In genomic region chr15:89255330-89255729, GRCm38 (mm10) we compare ENCODE assay signal across 16 mouse cellular contexts. TPM values are rescaled to one million over a fixed set of nuclear protein-coding genes. Genes with fewer than 3 reads are reported as not detected.
DNase-seq lines count a peak whose midpoint lies in the region; ATAC-seq and TF ChIP-seq lines count a peak whose summit lies in the region.
"Had no signal": no experiment of that assay in that cellular context is flagged by ENCODE, and none has a peak within 500 bp of the region (broad histone marks: within the 10 kb centered on the region; RNA-seq: fewer than 3 reads in every experiment).

No protein-coding gene starts in this region.

- H3K9ac ChIP-seq in forebrain, embryonic 16.5 days (replicated peaks; ENCODE audit: low read depth, low read length) = no peak overlapping the region
- H3K9ac ChIP-seq in forebrain, embryonic 14.5 days (ENCODE audit: low read length) = peak overlapping the region; percentile 35; the same call in 1 of the 2 replicates
- no peak overlapping the region for H3K9ac ChIP-seq in midbrain, embryonic 13.5 days (replicated peaks)
- H3K9ac ChIP-seq in liver, postnatal 0 days (replicated peaks) = no peak overlapping the region
- H3K9ac ChIP-seq: heart, embryonic 15.5 days; liver, embryonic 13.5 days; stomach, embryonic 15.5 days had no signal

- H3K36me3 ChIP-seq in forebrain, embryonic 10.5 days (replicated peaks) = peaks cover 52% of the 10 kb centered on the region
- peaks cover 10% of the 10 kb centered on the region; the same call in 1 of the 2 replicates for H3K36me3 ChIP-seq in forebrain, embryonic 16.5 days (ENCODE audit: control insufficient read depth, insufficient read depth)
- peaks cover 67% of the 10 kb centered on the region for H3K36me3 ChIP-seq in forebrain, embryonic 14.5 days (ENCODE audit: control insufficient read depth, insufficient read depth, low read length)
- H3K36me3 ChIP-seq in midbrain, embryonic 13.5 days = peaks cover 71% of the 10 kb centered on the region
- peaks cover 40% of the 10 kb centered on the region for H3K36me3 ChIP-seq in liver, postnatal 0 days (replicated peaks; ENCODE audit: insufficient read depth, low read length)

- no peak; the same call in 1 of the 2 replicates for ATAC-seq in forebrain, embryonic 16.5 days
- ATAC-seq in forebrain, embryonic 14.5 days = peak; percentile 55
- peak; percentile 77 for ATAC-seq in midbrain, embryonic 13.5 days
- ATAC-seq in liver, postnatal 0 days = no peak
- ATAC-seq: intestine, postnatal 0 days had no signal

- no peaks in the 10 kb centered on the region for H3K9me3 ChIP-seq in forebrain, embryonic 10.5 days
- H3K9me3 ChIP-seq in forebrain, embryonic 16.5 days (ENCODE audit: control insufficient read depth, low read length) = no peaks in the 10 kb centered on the region
- H3K9me3 ChIP-seq in forebrain, embryonic 14.5 days (replicated peaks; ENCODE audit: control insufficient read depth, low read length) = no peaks in the 10 kb centered on the region
- H3K9me3 ChIP-seq in midbrain, embryonic 13.5 days = no peaks in the 10 kb centered on the region
- H3K9me3 ChIP-seq in liver, postnatal 0 days (ENCODE audit: low read length) = no peaks in the 10 kb centered on the region
- H3K9me3 ChIP-seq: heart, embryonic 15.5 days; liver, embryonic 13.5 days; stomach, embryonic 15.5 days had no signal

- TF ChIP-seq POLR2A in brain, embryonic 14.5 days (IDR thresholded peaks at IDR 0.05; ENCODE audit: borderline replicate concordance, extremely low read depth, insufficient read depth, insufficient read length, poor library complexity, severe bottlenecking) = no peak

- no peak overlapping the region for H3K4me3 ChIP-seq in forebrain, embryonic 10.5 days
- no peak overlapping the region for H3K4me3 ChIP-seq in forebrain, embryonic 16.5 days (replicated peaks; ENCODE audit: low read length)
- no peak overlapping the region for H3K4me3 ChIP-seq in forebrain, embryonic 14.5 days (ENCODE audit: low read depth, low read length)
- H3K4me3 ChIP-seq in midbrain, embryonic 13.5 days (replicated peaks) = no peak overlapping the region
- no peak overlapping the region for H3K4me3 ChIP-seq in liver, postnatal 0 days (ENCODE audit: low read depth, low read length)
- H3K4me3 ChIP-seq: heart, embryonic 15.5 days; liver, embryonic 13.5 days; stomach, embryonic 15.5 days had no signal

- 26% methylated on average over 4 of the region's 4 CpGs for WGBS in forebrain, embryonic 10.5 days
- WGBS in forebrain, embryonic 16.5 days = 17% methylated on average over 4 of the region's 4 CpGs
- 13% methylated on average over 4 of the region's 4 CpGs for WGBS in forebrain, embryonic 14.5 days
- WGBS in midbrain, embryonic 13.5 days = 14% methylated on average over 4 of the region's 4 CpGs
- 86% methylated on average over 4 of the region's 4 CpGs for WGBS in liver, postnatal 0 days (ENCODE audit: insufficient replicate concordance)

- H3K27ac ChIP-seq in forebrain, embryonic 10.5 days = peak overlapping the region; percentile 81
- H3K27ac ChIP-seq in forebrain, embryonic 16.5 days (ENCODE audit: low read length) = no peak overlapping the region
- H3K27ac ChIP-seq in forebrain, embryonic 14.5 days (ENCODE audit: low read depth, low read length) = peak overlapping the region; percentile 55
- peak overlapping the region; percentile 57 for H3K27ac ChIP-seq in midbrain, embryonic 13.5 days
- no peak overlapping the region for H3K27ac ChIP-seq in liver, postnatal 0 days (ENCODE audit: low read depth)
- H3K27ac ChIP-seq: heart, embryonic 15.5 days; liver, embryonic 13.5 days; stomach, embryonic 15.5 days had no signal

- no peak overlapping the region for H3K4me2 ChIP-seq in forebrain, embryonic 16.5 days (ENCODE audit: low read length)
- no peak overlapping the region for H3K4me2 ChIP-seq in forebrain, embryonic 14.5 days (ENCODE audit: low read length)
- no peak overlapping the region for H3K4me2 ChIP-seq in midbrain, embryonic 13.5 days (replicated peaks)
- H3K4me2 ChIP-seq in liver, postnatal 0 days (ENCODE audit: low read depth, low read length) = no peak overlapping the region
- H3K4me2 ChIP-seq: heart, embryonic 15.5 days; liver, embryonic 13.5 days; stomach, embryonic 15.5 days had no signal

- H3K27me3 ChIP-seq in forebrain, embryonic 10.5 days (ENCODE audit: poor library complexity, severe bottlenecking) = no peaks in the 10 kb centered on the region
- H3K27me3 ChIP-seq in forebrain, embryonic 16.5 days (replicated peaks; ENCODE audit: control insufficient read depth, insufficient read depth, low read length) = no peaks in the 10 kb centered on the region
- no peaks in the 10 kb centered on the region for H3K27me3 ChIP-seq in forebrain, embryonic 14.5 days (replicated peaks; ENCODE audit: control insufficient read depth, insufficient read depth, low read length)
- no peaks in the 10 kb centered on the region for H3K27me3 ChIP-seq in midbrain, embryonic 13.5 days
- no peaks in the 10 kb centered on the region for H3K27me3 ChIP-seq in liver, postnatal 0 days (ENCODE audit: insufficient read depth, low read length)
- H3K27me3 ChIP-seq: heart, embryonic 15.5 days; liver, embryonic 13.5 days; stomach, embryonic 15.5 days had no signal

- TF ChIP-seq EP300 in liver, postnatal 0 days (IDR thresholded peaks at IDR 0.05; ENCODE audit: low read depth) = no peak

- DNase-seq in forebrain, embryonic 10.5 days (ENCODE audit: extremely low spot score, low spot score) = peak; percentile 55
- DNase-seq in brain, embryonic 14.5 days (ENCODE audit: low read depth) = peak; percentile 71
- peak; percentile 38 for DNase-seq in forebrain, embryonic 14.5 days (ENCODE audit: low spot score)
- no peak for DNase-seq in frontal cortex, postnatal 36 days (ENCODE audit: low spot score in 2 of 2)
- no peak for DNase-seq in layer of hippocampus, postnatal 10 days (ENCODE audit: low spot score in 2 of 2)
- DNase-seq in liver, postnatal 0 days = no peak
- DNase-seq: adrenal gland, postnatal 10 days; gastrocnemius, postnatal 36 days; kidney, postnatal 4 days; liver, embryonic 13.5 days; lung, postnatal 14 days had no signal

- peaks cover 21% of the 10 kb centered on the region for H3K4me1 ChIP-seq in forebrain, embryonic 10.5 days
- peaks cover 4% of the 10 kb centered on the region for H3K4me1 ChIP-seq in forebrain, embryonic 16.5 days (replicated peaks; ENCODE audit: control insufficient read depth, insufficient read depth, low read length)
- H3K4me1 ChIP-seq in forebrain, embryonic 14.5 days (ENCODE audit: control insufficient read depth, insufficient read depth, low read length) = no peaks in the 10 kb centered on the region; the same call in 1 of the 2 replicates
- peaks cover 18% of the 10 kb centered on the region for H3K4me1 ChIP-seq in midbrain, embryonic 13.5 days (replicated peaks)
- H3K4me1 ChIP-seq in liver, postnatal 0 days (ENCODE audit: insufficient read depth) = no peaks in the 10 kb centered on the region
- H3K4me1 ChIP-seq: heart, embryonic 15.5 days; liver, embryonic 13.5 days; stomach, embryonic 15.5 days had no signal

- no peak for TF ChIP-seq CTCF in brain, embryonic 14.5 days (IDR thresholded peaks at IDR 0.05; ENCODE audit: borderline replicate concordance, extremely low read depth, insufficient read depth, insufficient read length)
- no peak for TF ChIP-seq CTCF in liver, postnatal 0 days (IDR thresholded peaks at IDR 0.05; ENCODE audit: low read depth)

RNA-seq across cellular contexts. Expression of gene Ppp6r2, which starts 44.0 kb away (rescaled TPM):
- polyA plus RNA-seq in forebrain, embryonic 10.5 days (2016; fragmentation: Nextera tagmentation; extraction: Ambion mirVana) = 24.2 and 28.8 TPM in 2 replicates
- polyA plus RNA-seq in forebrain, embryonic 16.5 days (2015; fragmentation: Nextera tagmentation; extraction: Ambion mirVana) = 77.8 and 90.8 TPM in 2 replicates
- polyA plus RNA-seq in brain, embryonic 14.5 days (2012; rRNA removed) = 129 and 168 TPM in 2 replicates
- 69.4 and 77.1 TPM in 2 replicates for polyA plus RNA-seq in forebrain, embryonic 14.5 days (2014; fragmentation: Nextera tagmentation; extraction: Ambion mirVana)
- 75.7 and 86.6 TPM in 2 replicates for polyA plus RNA-seq in midbrain, embryonic 13.5 days (2015; fragmentation: Nextera tagmentation; extraction: Ambion mirVana)
- total RNA-seq in layer of hippocampus, postnatal 10 days (2021) = 100 to 1,000 TPM; 159 to 174 TPM
- polyA plus RNA-seq in liver, postnatal 0 days (2015; fragmentation: Nextera tagmentation; extraction: Ambion mirVana) = 13.9 and 18.1 TPM in 2 replicates

RNA-seq across cellular contexts. Expression of gene Dennd6b, which starts 59.0 kb away (rescaled TPM):
- 26.4 and 27.7 TPM in 2 replicates for polyA plus RNA-seq in forebrain, embryonic 10.5 days (2016; fragmentation: Nextera tagmentation; extraction: Ambion mirVana)
- polyA plus RNA-seq in forebrain, embryonic 16.5 days (2015; fragmentation: Nextera tagmentation; extraction: Ambion mirVana) = 60.7 and 83.2 TPM in 2 replicates
- 134 and 196 TPM in 2 replicates for polyA plus RNA-seq in brain, embryonic 14.5 days (2012; rRNA removed)
- polyA plus RNA-seq in forebrain, embryonic 14.5 days (2014; fragmentation: Nextera tagmentation; extraction: Ambion mirVana) = 39.0 and 49.2 TPM in 2 replicates
- 84.0 and 85.3 TPM in 2 replicates for polyA plus RNA-seq in midbrain, embryonic 13.5 days (2015; fragmentation: Nextera tagmentation; extraction: Ambion mirVana)
- 10 to 100 TPM; 33.1 to 37.5 TPM for total RNA-seq in layer of hippocampus, postnatal 10 days (2021)
- 2.6 and 2.7 TPM in 2 replicates for polyA plus RNA-seq in liver, postnatal 0 days (2015; fragmentation: Nextera tagmentation; extraction: Ambion mirVana)

RNA-seq across cellular contexts. Expression of gene Sbf1, which starts 59.8 kb away (rescaled TPM):
- 80.7 and 84.9 TPM in 2 replicates for polyA plus RNA-seq in forebrain, embryonic 10.5 days (2016; fragmentation: Nextera tagmentation; extraction: Ambion mirVana)
- 81.8 and 97.2 TPM in 2 replicates for polyA plus RNA-seq in forebrain, embryonic 16.5 days (2015; fragmentation: Nextera tagmentation; extraction: Ambion mirVana)
- polyA plus RNA-seq in brain, embryonic 14.5 days (2012; rRNA removed) = 186 and 229 TPM in 2 replicates
- polyA plus RNA-seq in forebrain, embryonic 14.5 days (2014; fragmentation: Nextera tagmentation; extraction: Ambion mirVana) = 61.8 and 82.8 TPM in 2 replicates
- 80.6 and 88.7 TPM in 2 replicates for polyA plus RNA-seq in midbrain, embryonic 13.5 days (2015; fragmentation: Nextera tagmentation; extraction: Ambion mirVana)
- 100 to 1,000 TPM; 215 to 259 TPM for total RNA-seq in layer of hippocampus, postnatal 10 days (2021)
- polyA plus RNA-seq in liver, postnatal 0 days (2015; fragmentation: Nextera tagmentation; extraction: Ambion mirVana) = 16.5 and 17.0 TPM in 2 replicates

Comparison
In these comparisons a context has a peak if more than half of its experiments do, and no peak if none do; other contexts are left out.
1. H3K27ac ChIP-seq: peak in forebrain, embryonic 10.5 days (single experiment), forebrain, embryonic 14.5 days (single experiment) and midbrain, embryonic 13.5 days (single experiment); none in forebrain, embryonic 16.5 days (single experiment) and liver, postnatal 0 days (single experiment).
2. ATAC-seq: peak in forebrain, embryonic 14.5 days (single experiment) and midbrain, embryonic 13.5 days (single experiment); none in forebrain, embryonic 16.5 days (single experiment) and liver, postnatal 0 days (single experiment).
3. DNase-seq: peak in forebrain, embryonic 10.5 days (single experiment), brain, embryonic 14.5 days (single experiment) and forebrain, embryonic 14.5 days (single experiment); none in frontal cortex, postnatal 36 days (0 of 2), layer of hippocampus, postnatal 10 days (0 of 2) and liver, postnatal 0 days (single experiment).